Mouse (Mus musculus) forebrain, embryonic 16.5 days (tissue): Measurements from ENCODE around the gene Reck. TPM values are rescaled to one million over a fixed set of nuclear protein-coding genes. Genes with fewer than 3 reads are reported as not detected.

Source experiments
- polyA plus RNA-seq: library from polyadenylated mRNA; unstranded; fragments of >200 nt; fragmentation: Nextera tagmentation; extraction: Ambion mirVana; gene quantifications from 2 replicates; pipeline ENCODE4 v1.2.1, GENCODE M21; 2015

The Reck gene
- polyA plus RNA-seq, 1 experiment from 2014 or later: 4.8 TPM

Other genes starting within 250 kb of the Reck start
- gene Npr2, start 243.6 kb upstream of the Reck start, polyA plus RNA-seq: 13.3 and 15.0 TPM in 2 replicates
- 5.2 and 5.8 TPM in 2 replicates for gene Spag8, start 221.9 kb upstream of the Reck start, polyA plus RNA-seq
- gene Hint2, start 219.1 kb upstream of the Reck start, polyA plus RNA-seq: 61.1 and 66.3 TPM in 2 replicates
- 14.6 and 15.5 TPM in 2 replicates for gene Tmem8b, start 206.6 kb upstream of the Reck start, polyA plus RNA-seq
- gene Fam221b, start 206.4 kb upstream of the Reck start, polyA plus RNA-seq: 1.3 and 1.5 TPM in 2 replicates
- not detected in 2 replicates for gene Olfr70, start 174.7 kb upstream of the Reck start, polyA plus RNA-seq
- 0.09 TPM in 1 of 2 replicates, not detected in the other for gene Olfr71, start 165.3 kb upstream of the Reck start, polyA plus RNA-seq
- gene Hrct1, start 148.3 kb upstream of the Reck start, polyA plus RNA-seq: 0.34 and 0.47 TPM in 2 replicates
- gene Spaar, start 145.5 kb upstream of the Reck start, polyA plus RNA-seq: 0.10 and 0.16 TPM in 2 replicates
- gene Olfr159, start 104.5 kb upstream of the Reck start, polyA plus RNA-seq: not detected in 2 replicates
- gene Olfr156, start 51.6 kb upstream of the Reck start, polyA plus RNA-seq: not detected in 2 replicates
- gene Olfr157, start 35.3 kb upstream of the Reck start, polyA plus RNA-seq: not detected in 2 replicates
- not detected in 2 replicates for gene Olfr155, start 24.0 kb upstream of the Reck start, polyA plus RNA-seq
- gene Glipr2, start 81.9 kb downstream of the Reck start, polyA plus RNA-seq: 27.2 and 28.8 TPM in 2 replicates
- gene Ccin, start 108.0 kb downstream of the Reck start, polyA plus RNA-seq: not detected in 2 replicates
- gene Clta, start 128.9 kb downstream of the Reck start, polyA plus RNA-seq: 296 and 297 TPM in 2 replicates
- gene Gne, start 208.6 kb downstream of the Reck start, polyA plus RNA-seq: 29.2 and 30.6 TPM in 2 replicates